In genomic region chr1:74587233-74587772, GRCm38 (mm10) we compare ENCODE assay signal across 8 mouse cellular contexts. TPM values are rescaled to one million over a fixed set of nuclear protein-coding genes. Genes with fewer than 3 reads are reported as not detected.
A peak's percentile ranks its signal among the peaks of the same experiment; 100 is the strongest.
DNase-seq lines count a peak whose midpoint lies in the region; ATAC-seq and TF ChIP-seq lines count a peak whose summit lies in the region.

No protein-coding gene starts in this region.

- no peak for TF ChIP-seq POLR2A in bone marrow macrophage, adult 2 months (IDR thresholded peaks at IDR 0.05; ENCODE audit: borderline replicate concordance, low read depth, low read length)

- peak; percentile 68 for DNase-seq in layer of hippocampus, adult 9-11 months
- no peak for DNase-seq in layer of hippocampus, postnatal 14 days (ENCODE audit: low spot score in 2 of 2)
- no peak for DNase-seq in liver, embryonic 13.5 days
- peak; percentile 72 for DNase-seq in telencephalon, adult 2 months (ENCODE audit: low read depth, low spot score)
- no peak for DNase-seq in thymus, postnatal 0 days (ENCODE audit: low spot score)
- no peak for DNase-seq in layer of hippocampus, postnatal 10 days (ENCODE audit: low spot score in 2 of 2)

- under 1% methylated on average over 24 of the region's 24 CpGs for WGBS in forebrain, embryonic 15.5 days
- 1% methylated on average over 24 of the region's 24 CpGs for WGBS in liver, embryonic 13.5 days (ENCODE audit: insufficient replicate concordance)

- H3K4me3 ChIP-seq in bone marrow macrophage, adult 2 months (ENCODE audit: insufficient read depth, low read length) = peak overlapping the region; percentile 67
- peak overlapping the region; percentile 69 for H3K4me3 ChIP-seq in forebrain, embryonic 15.5 days
- peak overlapping the region; percentile 78 for H3K4me3 ChIP-seq in liver, embryonic 13.5 days (replicated peaks)

- peak overlapping the region; percentile 81 for H3K4me2 ChIP-seq in forebrain, embryonic 15.5 days (replicated peaks)
- H3K4me2 ChIP-seq in liver, embryonic 13.5 days = peak overlapping the region; percentile 96

- no peaks in the 10 kb centered on the region for H3K27me3 ChIP-seq in forebrain, embryonic 15.5 days
- H3K27me3 ChIP-seq in liver, embryonic 13.5 days = no peaks in the 10 kb centered on the region

- H3K4me1 ChIP-seq in bone marrow macrophage, adult 2 months (ENCODE audit: control insufficient read depth, insufficient read depth, low read length) = peaks cover 8% of the 10 kb centered on the region
- H3K4me1 ChIP-seq in forebrain, embryonic 15.5 days = peaks cover 35% of the 10 kb centered on the region
- H3K4me1 ChIP-seq in liver, embryonic 13.5 days (replicated peaks) = peaks cover 40% of the 10 kb centered on the region

- TF ChIP-seq CTCF in bone marrow macrophage, adult 2 months (IDR thresholded peaks at IDR 0.05; ENCODE audit: low read depth, low read length) = no peak

- peak overlapping the region; percentile 27 for H3K27ac ChIP-seq in bone marrow macrophage, adult 2 months (ENCODE audit: insufficient read depth, low read depth, low read length)
- peak overlapping the region; percentile 91 for H3K27ac ChIP-seq in forebrain, embryonic 15.5 days (replicated peaks)
- H3K27ac ChIP-seq in liver, embryonic 13.5 days = peak overlapping the region; percentile 86

- H3K9me3 ChIP-seq in forebrain, embryonic 15.5 days = no peaks in the 10 kb centered on the region
- H3K9me3 ChIP-seq in liver, embryonic 13.5 days (replicated peaks) = no peaks in the 10 kb centered on the region

- H3K36me3 ChIP-seq in forebrain, embryonic 15.5 days = peaks cover 21% of the 10 kb centered on the region; the same call in 1 of the 2 replicates
- H3K36me3 ChIP-seq in liver, embryonic 13.5 days = peaks cover 37% of the 10 kb centered on the region

- ATAC-seq in forebrain, embryonic 15.5 days (replicated peaks) = no peak
- no peak for ATAC-seq in liver, embryonic 13.5 days (ENCODE audit: low read depth)

- H3K9ac ChIP-seq in forebrain, embryonic 15.5 days (replicated peaks) = peak overlapping the region; percentile 74
- peak overlapping the region; percentile 78 for H3K9ac ChIP-seq in liver, embryonic 13.5 days

RNA-seq across cellular contexts. Expression of gene Zfp142, which starts 0.7 kb away (rescaled TPM):
- total RNA-seq in layer of hippocampus, postnatal 14 days (2021) = 10 to 100 TPM; 24.0 to 25.5 TPM
- 7.2 and 8.7 TPM in 2 replicates for polyA plus RNA-seq in bone marrow macrophage, adult 2 months (2012; ENCODE audit: insufficient read depth, insufficient read length, missing spikeins)
- 8.9 and 9.6 TPM in 2 replicates for polyA plus RNA-seq in forebrain, embryonic 15.5 days (2015; fragmentation: Nextera tagmentation; extraction: Ambion mirVana)
- polyA plus RNA-seq in liver, embryonic 13.5 days (2015; fragmentation: Nextera tagmentation; extraction: Ambion mirVana) = 1.8 TPM in 2 replicates
- polyA plus RNA-seq in thymus, postnatal 0 days (2015; fragmentation: Nextera tagmentation; extraction: Ambion mirVana) = 4.3 and 4.7 TPM in 2 replicates
- total RNA-seq in layer of hippocampus, postnatal 10 days (2021) = 10 to 100 TPM; 24.8 TPM

RNA-seq across cellular contexts. Expression of gene Bcs1l, which starts 0.8 kb away (rescaled TPM):
- 10 to 100 TPM; 22.6 to 25.7 TPM for total RNA-seq in layer of hippocampus, postnatal 14 days (2021)
- 9.8 and 10.3 TPM in 2 replicates for polyA plus RNA-seq in bone marrow macrophage, adult 2 months (2012; ENCODE audit: insufficient read depth, insufficient read length, missing spikeins)
- polyA plus RNA-seq in forebrain, embryonic 15.5 days (2015; fragmentation: Nextera tagmentation; extraction: Ambion mirVana) = 27.6 and 27.9 TPM in 2 replicates
- 13.8 and 14.3 TPM in 2 replicates for polyA plus RNA-seq in liver, embryonic 13.5 days (2015; fragmentation: Nextera tagmentation; extraction: Ambion mirVana)
- 14.0 and 14.2 TPM in 2 replicates for polyA plus RNA-seq in thymus, postnatal 0 days (2015; fragmentation: Nextera tagmentation; extraction: Ambion mirVana)
- 10 to 100 TPM; 20.6 to 21.5 TPM for total RNA-seq in layer of hippocampus, postnatal 10 days (2021)

RNA-seq across cellular contexts. Expression of gene Rnf25, which starts 13.9 kb away (rescaled TPM):
- total RNA-seq in layer of hippocampus, postnatal 14 days (2021) = 10 to 100 TPM; 50.9 to 51.6 TPM
- 39.0 and 51.0 TPM in 2 replicates for polyA plus RNA-seq in bone marrow macrophage, adult 2 months (2012; ENCODE audit: insufficient read depth, insufficient read length, missing spikeins)
- 41.8 and 46.0 TPM in 2 replicates for polyA plus RNA-seq in forebrain, embryonic 15.5 days (2015; fragmentation: Nextera tagmentation; extraction: Ambion mirVana)
- polyA plus RNA-seq in liver, embryonic 13.5 days (2015; fragmentation: Nextera tagmentation; extraction: Ambion mirVana) = 12.9 and 13.7 TPM in 2 replicates
- polyA plus RNA-seq in thymus, postnatal 0 days (2015; fragmentation: Nextera tagmentation; extraction: Ambion mirVana) = 27.7 and 29.7 TPM in 2 replicates
- 10 to 100 TPM; 48.9 to 60.6 TPM for total RNA-seq in layer of hippocampus, postnatal 10 days (2021)

RNA-seq across cellular contexts. Expression of gene Stk36, which starts 13.9 kb away (rescaled TPM):
- total RNA-seq in layer of hippocampus, postnatal 14 days (2021) = 1 to 10 TPM; 6.2 to 7.3 TPM
- 2.8 and 3.0 TPM in 2 replicates for polyA plus RNA-seq in bone marrow macrophage, adult 2 months (2012; ENCODE audit: insufficient read depth, insufficient read length, missing spikeins)
- polyA plus RNA-seq in forebrain, embryonic 15.5 days (2015; fragmentation: Nextera tagmentation; extraction: Ambion mirVana) = 25.7 and 27.9 TPM in 2 replicates
- 0.50 and 0.58 TPM in 2 replicates for polyA plus RNA-seq in liver, embryonic 13.5 days (2015; fragmentation: Nextera tagmentation; extraction: Ambion mirVana)
- polyA plus RNA-seq in thymus, postnatal 0 days (2015; fragmentation: Nextera tagmentation; extraction: Ambion mirVana) = 1.3 and 2.0 TPM in 2 replicates
- 10 to 100 TPM in 1 of 2 experiments, 1 to 10 TPM in 1; 8.4 to 11.4 TPM for total RNA-seq in layer of hippocampus, postnatal 10 days (2021)

RNA-seq across cellular contexts. Expression of gene Usp37, which starts 43.2 kb away (rescaled TPM):
- total RNA-seq in layer of hippocampus, postnatal 14 days (2021) = 10 to 100 TPM; 21.6 to 21.7 TPM
- polyA plus RNA-seq in bone marrow macrophage, adult 2 months (2012; ENCODE audit: insufficient read depth, insufficient read length, missing spikeins) = 8.8 and 9.0 TPM in 2 replicates
- 32.2 and 33.0 TPM in 2 replicates for polyA plus RNA-seq in forebrain, embryonic 15.5 days (2015; fragmentation: Nextera tagmentation; extraction: Ambion mirVana)
- polyA plus RNA-seq in liver, embryonic 13.5 days (2015; fragmentation: Nextera tagmentation; extraction: Ambion mirVana) = 13.6 and 16.6 TPM in 2 replicates
- 20.8 and 21.9 TPM in 2 replicates for polyA plus RNA-seq in thymus, postnatal 0 days (2015; fragmentation: Nextera tagmentation; extraction: Ambion mirVana)
- 10 to 100 TPM; 18.1 to 21.9 TPM for total RNA-seq in layer of hippocampus, postnatal 10 days (2021)

Comparison
In these comparisons a context has a peak if more than half of its experiments do, and no peak if none do; other contexts are left out.
1. DNase-seq: peak in layer of hippocampus, adult 9-11 months (single experiment) and telencephalon, adult 2 months (single experiment); none in layer of hippocampus, postnatal 14 days (0 of 2), liver, embryonic 13.5 days (single experiment), thymus, postnatal 0 days (single experiment) and layer of hippocampus, postnatal 10 days (0 of 2).
2. H3K27ac ChIP-seq: peak in every context shown above with its lines; median percentile 91 in forebrain, embryonic 15.5 days; 86 in liver, embryonic 13.5 days; 27 in bone marrow macrophage, adult 2 months.
3. Peak in every context shown above with its lines, with median percentiles within 50 percentile points of each other: H3K4me3 ChIP-seq.